Mouse (Mus musculus): Measurements from ENCODE around the gene Slc13a5.

Slc13a5 gene

DNA sequence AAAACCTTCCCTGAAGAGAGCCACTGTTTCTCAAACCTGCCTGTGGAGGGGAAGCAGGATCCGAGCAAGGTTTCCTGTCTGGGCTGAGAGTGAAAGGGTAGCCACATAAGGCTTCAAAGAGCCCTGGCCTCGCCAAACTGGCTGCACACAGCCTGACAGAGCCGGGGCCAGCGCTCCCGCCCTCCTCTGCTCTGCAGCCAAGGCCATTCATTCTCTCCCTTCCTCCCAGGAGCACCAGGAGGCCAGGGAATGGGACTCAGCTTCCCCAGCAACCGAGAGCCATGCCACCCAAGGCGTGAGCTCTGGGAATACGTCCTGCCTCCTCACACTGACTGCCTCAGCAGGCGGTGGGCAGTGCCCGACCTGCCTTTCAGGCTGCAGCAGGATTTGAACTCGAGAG lies 1.5 kb downstream of the Slc13a5 start:
- no peak for DNase-seq (ENCODE audit: low read depth)

DNA sequence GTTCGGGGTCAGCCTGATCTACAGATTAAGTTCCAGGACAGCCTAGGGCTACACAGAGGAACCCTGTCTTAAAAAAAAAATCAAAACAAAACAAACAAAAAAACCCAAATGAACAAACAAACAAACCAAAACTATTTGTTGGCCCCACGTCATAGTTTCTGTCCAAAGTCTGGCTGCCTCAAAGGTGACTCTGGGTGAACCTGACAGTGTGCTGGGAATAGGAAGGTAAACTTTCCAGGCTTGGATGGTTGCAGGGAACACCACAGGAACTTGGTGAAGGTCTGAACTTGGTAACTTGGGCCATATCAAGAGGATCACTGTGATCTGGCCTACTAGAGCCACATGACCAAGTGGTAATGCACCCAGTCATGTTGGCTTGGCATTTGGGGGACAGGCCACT lies 10.6 kb downstream of the Slc13a5 start:
- DNase-seq (ENCODE audit: low read depth): no peak

DNA sequence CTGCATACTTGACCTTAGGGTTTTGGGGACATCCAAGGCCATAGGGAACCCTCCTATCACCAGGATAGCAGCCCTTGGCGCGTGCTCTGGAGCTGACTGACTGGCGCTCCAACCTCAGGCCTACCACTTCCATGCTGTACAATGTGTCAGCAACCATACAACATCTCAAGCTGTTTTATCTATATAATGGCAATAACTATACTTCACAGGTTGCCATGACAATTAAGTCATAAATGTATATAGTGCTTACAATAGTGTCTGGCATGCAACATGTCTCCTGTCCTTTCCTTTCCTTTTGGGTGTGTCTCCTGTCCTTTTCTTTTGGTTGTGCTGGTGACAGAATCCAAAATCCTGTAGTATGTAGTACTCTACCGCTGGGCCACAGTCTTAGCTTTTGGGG lies 11.4 kb downstream of the Slc13a5 start:
- no peak for DNase-seq (ENCODE audit: low read depth)

DNA sequence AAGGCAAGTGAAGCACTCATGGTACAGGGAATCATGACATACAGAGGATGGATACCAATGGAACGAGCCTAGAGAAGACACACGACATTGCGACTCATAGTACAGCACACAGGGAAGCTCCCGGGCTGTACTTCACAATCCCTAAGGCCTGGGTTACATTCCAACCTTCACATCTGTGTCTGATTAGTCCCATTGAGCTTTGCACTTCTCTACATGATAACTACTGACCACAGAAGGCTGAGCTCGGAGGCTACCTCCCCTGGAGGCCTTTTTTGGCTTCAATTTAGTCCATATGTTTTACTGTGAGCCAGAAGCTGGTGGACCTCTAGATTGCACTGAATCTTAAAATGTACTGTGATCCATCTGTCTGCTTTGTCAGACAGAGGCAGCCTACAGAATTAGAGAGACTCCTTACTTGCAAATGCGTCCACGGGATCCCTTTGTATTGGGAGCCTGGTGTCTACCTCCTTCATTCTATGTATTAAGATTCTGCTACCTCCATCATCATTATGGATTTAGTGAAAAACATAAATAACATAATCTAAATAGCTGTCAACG lies 21.7 kb downstream of the Slc13a5 start:
- no peak for DNase-seq (ENCODE audit: low read depth)

DNA sequence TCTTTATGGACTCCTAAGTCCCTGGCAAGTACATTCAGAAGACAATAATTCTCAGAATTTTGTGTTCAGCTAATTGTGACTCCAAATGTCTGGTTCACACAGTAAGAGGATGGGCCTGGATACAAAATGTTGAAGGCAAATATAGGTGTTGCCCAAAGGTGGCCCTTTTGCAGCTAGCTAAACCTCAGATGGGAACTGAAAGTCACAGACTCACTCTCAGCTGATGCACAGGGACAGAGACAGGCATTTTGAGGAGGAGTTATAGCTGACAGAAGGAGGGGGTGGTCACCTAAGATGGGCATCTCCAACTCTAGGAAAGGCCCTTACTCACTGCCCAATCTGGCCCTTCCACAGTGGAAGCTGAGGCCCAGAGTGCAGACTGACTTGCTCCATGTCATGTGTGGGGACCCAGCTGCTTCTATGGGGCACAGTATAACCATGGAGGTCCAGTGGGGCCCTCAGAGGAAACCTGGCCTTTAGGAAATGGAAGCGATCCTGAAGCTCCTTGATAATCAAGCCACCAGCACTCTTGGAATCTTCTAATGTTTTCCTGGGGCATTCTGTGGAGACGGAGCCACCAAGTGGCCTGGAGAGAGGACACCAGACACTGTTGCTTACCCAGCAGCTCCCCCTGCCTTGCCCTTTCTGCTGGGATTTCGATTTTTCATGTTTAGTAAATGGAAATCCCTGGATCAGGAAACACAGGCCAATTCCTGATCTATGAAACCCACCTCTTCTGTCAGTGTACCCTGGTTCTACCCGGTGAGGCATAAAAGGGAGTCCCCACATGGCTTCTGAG lies 26.8 kb downstream of the Slc13a5 start:
- DNase-seq (ENCODE audit: low read depth): no peak

DNA sequence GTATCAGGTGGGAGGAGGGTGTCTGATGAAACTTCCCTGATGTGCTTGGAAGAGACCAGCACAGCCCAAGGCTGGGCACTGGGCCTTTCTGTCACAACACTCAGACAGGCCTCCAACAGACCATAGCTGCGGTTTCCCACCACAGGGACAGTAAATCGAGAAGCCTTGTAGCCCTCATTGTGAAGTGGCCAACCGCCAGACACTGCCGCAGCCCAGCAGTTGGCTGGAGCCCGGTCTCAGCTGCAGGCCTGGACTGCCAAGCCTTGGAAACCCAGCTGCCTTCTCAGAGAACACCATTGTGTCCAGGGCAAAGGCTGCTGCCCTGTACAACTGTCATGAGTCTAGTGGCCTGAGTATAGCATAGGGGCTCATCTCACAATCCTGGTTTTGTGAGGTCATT lies 33.0 kb downstream of the Slc13a5 start:
- DNase-seq (ENCODE audit: low read depth): no peak

DNA sequence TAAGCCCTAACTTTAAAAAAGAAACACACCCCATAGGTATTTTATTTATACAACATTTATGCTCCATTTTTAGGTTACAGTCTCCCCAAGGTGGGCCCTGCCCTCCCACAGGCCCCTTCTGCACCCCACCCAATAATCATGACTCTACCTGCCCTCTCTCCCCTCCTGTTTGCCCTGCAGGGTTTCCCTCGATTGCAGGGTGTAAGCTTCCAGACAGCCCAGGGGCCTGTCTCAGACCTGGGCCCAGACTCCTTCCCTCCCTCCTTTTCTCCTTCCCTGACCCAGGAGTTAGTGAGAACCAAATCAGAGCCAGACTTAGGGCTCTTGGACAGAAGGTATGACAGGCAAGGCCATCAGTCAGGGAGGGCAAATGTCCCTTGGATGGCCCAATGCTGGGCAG lies 34.0 kb downstream of the Slc13a5 start:
- DNase-seq (ENCODE audit: low read depth): no peak

DNA sequence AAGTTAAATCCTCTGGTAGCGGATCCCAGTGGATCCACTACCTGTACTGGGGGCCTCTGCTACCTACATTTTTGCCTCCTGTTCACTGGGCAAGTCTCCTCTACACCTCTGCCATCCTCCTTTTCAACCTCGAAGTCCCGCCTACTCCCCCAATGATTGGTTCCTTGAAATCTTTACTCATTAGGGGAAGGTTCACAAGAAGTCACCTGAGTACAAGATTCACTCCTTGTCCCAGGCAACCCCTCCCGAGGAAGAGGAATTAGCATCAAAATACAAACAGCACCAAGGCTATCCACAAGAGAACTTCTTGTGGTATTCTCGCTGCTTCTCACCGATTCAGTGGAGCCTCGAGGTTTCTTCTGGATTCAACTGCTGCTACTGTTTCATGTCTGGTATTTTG lies 35.0 kb downstream of the Slc13a5 start:
- no peak for DNase-seq (ENCODE audit: low read depth)

DNA sequence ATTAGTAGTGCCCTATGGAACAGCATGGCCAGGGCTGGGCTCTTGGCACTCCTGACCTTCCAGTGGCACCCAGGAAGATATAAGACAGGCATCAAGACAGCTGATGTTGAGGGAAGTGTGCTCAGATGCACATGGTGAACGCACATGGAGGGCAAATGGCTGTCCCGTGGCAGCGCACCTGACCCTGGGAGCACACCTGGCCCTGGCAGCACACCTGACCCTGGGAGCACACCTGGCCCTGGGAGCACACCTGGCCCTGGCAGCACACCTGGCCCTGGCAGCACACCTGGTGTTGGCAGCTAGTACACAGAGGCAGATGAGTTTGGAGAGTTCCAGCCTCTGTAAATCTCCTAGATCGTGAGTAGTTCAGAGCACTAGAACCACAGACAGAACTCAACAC lies 38.5 kb downstream of the Slc13a5 start:
- no peak for DNase-seq (ENCODE audit: low read depth)

DNA sequence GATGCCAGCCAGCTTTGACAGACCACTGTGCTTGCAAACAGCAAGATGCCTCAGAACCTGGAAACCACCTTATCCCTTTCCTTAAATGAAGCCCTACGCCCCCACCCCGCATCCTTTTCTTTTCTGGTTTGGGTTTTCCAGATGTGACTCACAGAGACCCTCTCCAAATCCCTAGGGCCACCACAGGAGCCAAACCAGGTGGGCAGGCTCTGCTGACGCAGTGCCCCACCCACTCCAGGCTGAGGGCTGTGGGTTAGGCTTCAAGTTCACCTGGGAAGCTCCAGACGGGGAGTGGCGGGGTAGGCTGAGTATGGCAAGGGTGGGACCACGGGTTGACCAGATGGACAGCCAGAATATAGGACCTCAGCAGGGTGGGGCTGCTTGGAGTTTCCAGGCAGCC lies 40.1 kb downstream of the Slc13a5 start:
- DNase-seq (ENCODE audit: low read depth): no peak

DNA sequence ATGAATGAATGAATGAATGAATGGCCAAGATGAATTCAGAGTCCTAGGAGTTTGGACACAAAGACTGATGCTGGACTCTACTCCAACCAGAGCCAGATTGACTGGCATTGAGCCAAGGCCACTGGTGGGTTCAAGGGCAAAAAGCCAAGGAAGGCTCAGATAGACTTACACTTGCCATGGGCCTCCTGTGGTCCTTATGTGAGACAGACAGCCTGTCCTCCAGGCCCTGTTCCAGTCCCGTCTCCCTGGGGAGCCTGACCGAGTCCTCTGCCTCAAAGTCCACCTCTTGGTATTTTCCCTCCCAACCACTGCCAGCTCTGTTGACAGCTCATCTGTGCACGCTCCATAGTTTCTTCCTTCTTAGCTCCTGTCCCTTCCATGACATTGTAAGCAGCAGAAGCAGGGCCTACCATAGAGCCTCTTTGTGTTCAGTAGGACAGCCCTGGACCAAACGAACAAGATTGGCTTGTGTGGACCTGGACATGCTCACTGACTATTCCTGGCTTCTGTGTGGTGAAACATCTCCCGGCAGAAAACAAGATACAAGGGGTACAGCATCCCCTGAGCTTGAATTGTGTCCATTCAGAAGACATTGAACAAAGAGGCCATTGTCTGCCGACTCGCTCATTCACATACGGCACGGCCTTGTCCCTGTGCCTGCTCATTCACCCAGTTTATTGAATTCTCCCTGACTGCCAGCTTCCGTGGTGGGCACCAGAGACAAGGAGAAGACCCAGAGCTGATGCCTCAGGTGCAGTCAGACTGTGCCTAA lies 40.8 kb downstream of the Slc13a5 start:
- DNase-seq (ENCODE audit: low read depth): no peak

DNA sequence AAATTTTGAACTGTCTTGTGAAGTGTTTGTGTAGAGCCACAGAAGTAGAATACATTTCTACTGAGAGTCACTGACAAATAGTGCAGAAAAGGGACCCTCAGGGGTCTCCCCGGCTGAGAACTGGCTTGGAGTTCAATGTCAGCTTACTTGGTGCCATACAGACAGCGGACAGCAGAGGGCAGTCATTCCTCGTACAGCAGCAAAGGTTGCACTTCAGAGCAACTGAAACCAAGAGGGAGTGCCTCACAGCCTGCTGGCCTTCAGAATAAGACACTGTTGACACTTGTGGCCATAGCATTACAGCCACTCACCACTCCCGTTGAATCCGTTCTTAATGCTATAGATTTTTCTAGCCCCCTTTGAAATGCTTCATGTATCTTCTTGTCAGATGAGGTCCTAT lies 42.2 kb downstream of the Slc13a5 start:
- peak; percentile 47 for DNase-seq (ENCODE audit: low read depth)

DNA sequence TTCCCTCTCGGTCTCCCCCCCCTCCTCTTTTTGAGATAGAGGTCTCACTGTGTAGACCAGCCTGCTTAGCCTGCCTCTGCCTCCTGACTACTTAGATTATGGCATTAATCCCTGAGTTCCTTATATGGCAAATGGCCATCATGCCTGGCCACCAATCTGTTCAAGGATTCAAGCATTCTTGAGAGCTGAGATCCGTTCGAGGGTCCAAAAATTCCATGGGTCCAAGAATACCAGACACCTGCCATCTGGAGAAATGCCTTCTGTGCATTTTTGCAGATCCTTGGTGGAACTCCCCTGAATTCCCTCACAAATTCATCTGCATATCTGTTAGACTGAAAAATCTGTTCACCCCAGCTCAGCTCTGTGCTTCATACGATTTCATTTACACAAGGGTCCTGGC lies 43.6 kb downstream of the Slc13a5 start:
- DNase-seq (ENCODE audit: low read depth): no peak

DNA sequence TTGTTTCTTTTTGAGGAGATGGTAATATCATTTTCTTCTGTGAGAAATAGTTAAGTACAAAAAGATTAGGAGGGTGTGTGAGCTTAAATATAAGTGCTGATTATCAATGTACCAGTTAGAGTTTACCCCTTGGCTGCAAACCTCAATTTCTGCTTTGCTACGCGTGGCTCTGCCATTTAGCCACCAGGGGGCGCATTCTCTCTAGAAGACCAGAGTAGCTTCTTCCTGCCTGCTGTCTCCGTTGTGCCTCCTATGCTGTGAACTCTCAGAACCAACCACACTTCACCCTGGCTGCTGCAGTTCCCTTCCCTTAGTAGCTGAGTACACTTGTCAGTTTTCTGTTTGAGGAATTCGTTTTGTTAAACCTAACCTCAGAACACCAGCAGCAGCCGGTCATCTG lies 45.7 kb downstream of the Slc13a5 start:
- DNase-seq (ENCODE audit: low read depth): peak; percentile 73

DNA sequence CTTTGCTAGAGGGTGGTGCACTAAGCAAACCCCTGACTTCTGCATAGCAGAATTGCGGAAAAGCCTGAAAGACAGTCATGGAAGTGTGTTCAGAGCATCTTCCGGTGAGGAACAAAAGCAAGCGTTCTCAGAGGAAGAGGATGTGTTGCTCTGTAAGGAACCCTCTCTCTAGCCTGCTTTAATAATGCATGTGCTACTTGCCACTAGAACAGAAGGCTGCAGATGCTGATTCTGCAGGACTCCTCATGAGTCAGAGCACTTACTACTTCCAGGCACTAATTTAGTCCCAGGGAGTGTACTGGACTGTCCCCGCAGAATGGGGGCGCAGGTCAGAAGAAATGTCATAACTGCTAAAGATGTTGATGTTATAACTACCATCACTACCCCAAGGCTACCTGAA lies 49.9 kb downstream of the Slc13a5 start:
- DNase-seq (ENCODE audit: low read depth): no peak

DNA sequence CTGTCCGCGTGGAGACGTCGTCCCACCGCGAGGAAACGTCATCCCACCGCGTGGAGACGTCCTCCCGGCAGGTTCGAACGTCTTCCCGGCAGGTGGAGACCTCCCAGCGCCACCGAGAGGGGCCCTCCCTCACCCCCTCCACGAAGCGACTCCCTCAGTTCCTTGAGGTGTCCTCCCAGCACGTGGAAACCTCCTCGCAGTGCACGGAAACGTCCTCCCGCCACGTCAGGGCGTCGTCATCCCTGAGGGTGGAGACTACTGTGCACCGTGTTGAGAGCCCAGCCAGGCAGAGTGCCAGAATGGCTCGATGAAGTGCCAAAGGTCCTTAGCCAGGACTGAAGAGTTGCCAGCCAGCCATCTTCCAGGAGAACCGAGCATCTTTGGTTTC lies 51.6 kb downstream of the Slc13a5 start, which contains the start of gene Med31:
Med31 (minus strand) TSS at position 183 of the 388 bp plus-strand sequence.
- DNase-seq (ENCODE audit: low read depth): no peak

DNA sequence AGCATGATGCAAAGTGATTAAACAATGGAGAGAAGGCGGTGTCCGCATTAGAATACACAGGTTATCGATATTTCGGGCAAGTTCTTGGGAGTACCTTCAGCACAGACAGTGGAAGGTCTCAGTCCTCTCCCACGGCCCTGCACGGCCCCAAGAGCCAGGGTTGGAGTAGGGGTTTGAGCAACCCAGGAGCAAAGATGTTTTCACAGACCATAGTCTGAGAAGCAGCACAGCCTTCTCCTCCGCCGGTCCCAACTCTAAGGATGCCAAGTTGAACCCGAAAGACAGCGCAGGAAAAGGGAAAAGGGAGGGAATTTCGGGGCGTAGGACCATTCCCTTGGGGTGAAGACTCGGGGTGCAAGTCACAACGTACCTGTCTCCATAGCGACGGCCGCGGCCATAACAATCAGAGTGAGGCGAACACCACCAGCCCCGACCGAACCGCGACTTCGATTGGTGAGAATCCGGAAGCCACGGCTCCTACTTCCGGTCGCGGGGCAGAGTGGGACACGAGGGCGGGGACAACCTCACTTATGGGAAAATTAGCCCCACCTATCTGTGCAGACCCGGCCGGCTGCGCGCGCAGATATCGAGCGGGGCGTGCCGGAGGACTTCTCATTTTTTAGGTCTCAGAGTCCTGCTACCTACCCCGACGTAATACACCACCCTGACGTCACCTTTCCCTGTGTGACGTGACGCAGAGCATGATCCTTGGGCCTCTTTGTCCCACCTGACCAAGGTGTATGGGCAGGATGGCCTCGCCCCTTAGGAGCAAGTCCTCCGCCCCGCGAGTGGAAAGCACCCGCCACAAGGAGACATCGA lies 52.2 kb downstream of the Slc13a5 start:
- DNase-seq (ENCODE audit: low read depth): peak; percentile 94

DNA sequence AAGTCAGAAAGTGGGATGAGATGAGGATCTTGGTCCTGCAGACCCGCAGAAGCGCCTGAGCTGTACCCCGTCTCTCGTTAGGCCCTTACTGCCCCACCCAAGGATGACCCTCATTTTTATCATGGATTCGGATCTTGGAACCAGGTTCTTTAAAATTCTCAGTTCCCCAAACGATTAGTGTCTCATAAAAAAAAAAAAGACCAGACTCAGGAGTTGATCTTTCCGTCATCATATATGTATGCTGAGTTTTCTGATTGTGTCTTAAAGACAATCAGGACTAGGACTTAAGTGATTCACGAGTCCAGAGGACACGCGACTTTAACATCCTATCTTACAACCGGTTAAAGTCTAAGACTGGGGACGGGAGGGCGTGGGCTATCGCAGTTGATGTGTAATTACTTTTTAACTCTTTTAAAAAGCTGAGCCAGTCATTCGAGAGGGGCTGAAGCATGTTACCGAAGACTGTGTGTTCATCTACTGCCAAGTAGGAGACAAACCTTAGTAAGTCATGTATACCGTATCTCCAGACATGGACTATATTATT lies 59.1 kb downstream of the Slc13a5 start:
- no peak for DNase-seq (ENCODE audit: low read depth)

DNA sequence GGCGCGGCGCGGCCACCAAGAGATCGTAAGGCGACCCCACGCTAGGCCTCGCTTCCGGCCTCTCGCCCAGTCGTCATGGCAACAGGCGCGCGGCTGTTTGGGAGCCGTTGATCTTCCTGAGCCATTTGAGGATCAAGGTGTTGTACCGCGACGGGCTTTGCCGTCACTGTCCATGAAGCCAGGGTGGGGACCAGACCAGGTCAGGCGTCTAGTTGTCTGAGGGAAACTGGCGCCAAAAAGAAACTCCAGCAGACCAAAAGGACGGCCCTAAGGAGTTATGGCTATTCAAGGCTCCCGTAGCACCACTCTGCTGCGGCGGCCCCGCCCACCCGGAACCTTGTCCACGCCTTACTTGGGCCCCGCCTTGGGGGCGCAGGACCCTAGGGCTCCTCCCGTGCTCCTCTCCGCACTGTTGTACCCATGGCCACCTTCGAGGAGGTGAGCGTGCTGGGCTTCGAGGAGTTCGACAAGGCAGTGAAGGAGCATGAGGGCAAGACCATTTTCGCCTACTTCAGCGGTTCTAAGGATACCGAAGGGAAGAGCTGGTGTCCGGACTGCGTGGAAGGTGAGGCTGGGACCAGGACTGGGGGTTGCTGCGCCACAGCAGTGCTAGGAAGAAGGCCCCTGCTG lies 59.7 kb downstream of the Slc13a5 start, which contains the start of the genes 4933427D14Rik and Txndc17:
4933427D14Rik (minus strand) TSS at position 256 of the 630 bp plus-strand sequence.
Txndc17 (plus strand) TSS at position 344 of the 630 bp plus-strand sequence.
- peak; percentile 81 for DNase-seq (ENCODE audit: low read depth)

DNA sequence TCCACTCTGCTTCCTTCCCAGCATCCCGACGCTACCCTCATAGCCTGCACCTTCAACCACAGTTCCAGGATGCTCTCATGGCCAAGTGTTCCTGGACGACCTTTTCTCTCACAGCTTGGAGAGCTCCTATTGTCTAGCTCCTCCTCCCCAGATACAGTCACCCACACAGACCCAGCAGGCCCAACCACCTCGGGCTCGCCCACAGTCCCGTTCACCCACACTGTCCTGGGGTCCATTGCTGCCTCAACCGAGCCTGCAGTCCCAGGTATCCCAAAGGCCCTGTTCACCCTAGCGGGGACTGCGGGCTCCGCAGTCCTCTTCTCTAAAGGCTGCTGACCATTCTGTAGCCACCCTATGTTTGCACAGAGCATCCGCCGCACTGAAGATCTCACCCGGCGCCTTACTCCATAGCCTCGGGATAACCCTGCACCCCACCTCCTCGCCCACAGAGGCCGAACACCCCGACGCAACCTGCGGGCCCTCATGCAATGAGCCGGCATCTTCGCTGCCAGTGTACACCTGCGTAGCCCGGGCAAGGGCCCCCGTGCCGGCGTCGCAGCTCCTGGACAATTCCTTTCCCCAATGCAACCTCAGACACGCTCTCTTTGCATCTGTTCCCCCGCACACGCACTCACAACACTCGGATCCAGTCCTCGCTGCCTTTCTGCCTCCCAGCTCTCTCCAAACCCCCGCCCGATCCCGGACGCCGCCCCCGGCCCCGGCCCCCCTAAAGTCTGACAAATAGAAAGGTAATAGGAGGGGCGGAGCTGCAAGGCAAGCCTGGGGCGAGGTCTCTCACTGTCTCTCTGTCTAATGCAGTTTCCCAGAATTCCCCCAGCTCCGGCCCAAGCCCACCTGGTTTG lies 60.5 kb downstream of the Slc13a5 start, which contains the start of gene Gm43951:
Gm43951 (minus strand) TSS at position 500 of the 863 bp plus-strand sequence.
- DNase-seq (ENCODE audit: low read depth): no peak

All from c-Kit-positive CD71-negative TER-119-negative erythroid progenitor cells, embryonic 14.5 days (primary cell).